8 mouse cellular contexts compared by ENCODE assay signal in genomic region chr9:72111622-72112550, GRCm38 (mm10). TPM values are rescaled to one million over a fixed set of nuclear protein-coding genes. Genes with fewer than 3 reads are reported as not detected.
DNase-seq lines count a peak whose midpoint lies in the region; ATAC-seq lines count a peak whose summit lies in the region.

TSS of gene Tcf12 (minus strand) at chr9:72111871.

- peak within 1 kb of the TSS; percentile 81 for H3K4me2 ChIP-seq in hindbrain, embryonic 14.5 days (replicated peaks)

- H3K27me3 ChIP-seq in hindbrain, embryonic 14.5 days (ENCODE audit: control insufficient read depth, insufficient read depth, low read length) = no peaks in the 10 kb centered on the region

- DNase-seq in WW6 (ENCODE audit: low read depth, low spot score) = peak; percentile 74
- peak; percentile 80 for DNase-seq in cerebellum, postnatal 36 days
- peak; percentile 80 to 84 for DNase-seq in frontal cortex, postnatal 36 days (ENCODE audit: low spot score in 2 of 2)
- peak; percentile 95 for DNase-seq in hindbrain, embryonic 14.5 days (ENCODE audit: low spot score)
- DNase-seq in left cerebral cortex, adult 11 months (ENCODE audit: low spot score) = peak; percentile 76
- DNase-seq in lung, postnatal 36 days = peak; percentile 89
- DNase-seq in retina, embryonic 14.5 days (ENCODE audit: low spot score) = peak; percentile 93
- peak; percentile 92 for DNase-seq in thymus, postnatal 4 days

- H3K9ac ChIP-seq in hindbrain, embryonic 14.5 days = peak within 1 kb of the TSS; percentile 100

- no peaks in the 10 kb centered on the region for H3K9me3 ChIP-seq in hindbrain, embryonic 14.5 days (ENCODE audit: control insufficient read depth, low read length)

- ATAC-seq in hindbrain, embryonic 14.5 days (ENCODE audit: low FRiP score) = peak; percentile 89

- H3K4me1 ChIP-seq in hindbrain, embryonic 14.5 days (replicated peaks; ENCODE audit: control insufficient read depth, insufficient read depth, low read length) = peaks cover 27% of the 10 kb centered on the region

- H3K27ac ChIP-seq in hindbrain, embryonic 14.5 days = peak within 1 kb of the TSS; percentile 97

- H3K4me3 ChIP-seq in hindbrain, embryonic 14.5 days (replicated peaks; ENCODE audit: low read length) = peak within 1 kb of the TSS; percentile 99

- WGBS in hindbrain, embryonic 14.5 days = 2% methylated on average over 85 of the region's 88 CpGs

- peaks cover 9% of the 10 kb centered on the region for H3K36me3 ChIP-seq in hindbrain, embryonic 14.5 days (replicated peaks; ENCODE audit: control insufficient read depth, insufficient read depth)

RNA-seq across cellular contexts. Expression of gene Tcf12, which starts in this region (rescaled TPM):
- 83.0 and 94.8 TPM in 2 replicates for polyA plus RNA-seq in hindbrain, embryonic 14.5 days (2014; fragmentation: Nextera tagmentation; extraction: Ambion mirVana)

Comparison
In these comparisons a context has a peak if more than half of its experiments do, and no peak if none do; other contexts are left out.
1. Peak in every context shown above with its lines: DNase-seq, ATAC-seq, H3K4me3 ChIP-seq and H3K27ac ChIP-seq.